Mouse (Mus musculus) ZHBTc4 (cell line): ENCODE results near the gene Mbd5.
A peak's percentile ranks its signal among the peaks of the same experiment; 100 is the strongest.

Experiments
- DNase-seq: peaks from one replicate; pipeline ENCODE4 v3.0.0-alpha.2; 2011; ENCODE audit warnings: low read depth, low spot score

Gene Mbd5

GRCm38 (mm10) chr2:49349813-49350212, 400.5 kb downstream of the Mbd5 start:
- no peak for DNase-seq

GRCm38 (mm10) chr2:49350852-49351251, 401.5 kb downstream of the Mbd5 start:
- no peak for DNase-seq

DNA sequence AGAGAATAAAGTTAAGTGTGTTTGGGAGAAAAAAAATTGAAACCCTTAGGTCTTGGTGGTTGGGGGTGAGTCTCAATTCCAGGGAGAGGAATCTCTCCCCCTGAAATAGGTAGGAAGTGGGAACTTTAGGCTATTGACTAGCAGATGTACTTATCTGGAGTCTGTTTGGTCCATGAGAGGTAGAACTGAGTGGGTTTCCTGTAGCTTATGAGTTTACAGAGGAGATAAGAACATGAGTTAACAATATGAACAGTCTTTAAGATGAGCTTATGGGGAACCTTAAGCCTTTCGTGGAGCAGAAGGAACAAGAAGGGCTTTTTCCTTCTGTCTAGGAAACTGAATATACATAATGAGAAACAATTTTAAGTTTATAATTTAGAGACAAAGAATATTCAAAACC, 404.8 kb downstream of the Mbd5 start:
- no peak for DNase-seq

- DNase-seq = no peak
These were observed 406.6 kb downstream of the Mbd5 start for GRCm38 (mm10) chr2:49355867-49356266.

DNA sequence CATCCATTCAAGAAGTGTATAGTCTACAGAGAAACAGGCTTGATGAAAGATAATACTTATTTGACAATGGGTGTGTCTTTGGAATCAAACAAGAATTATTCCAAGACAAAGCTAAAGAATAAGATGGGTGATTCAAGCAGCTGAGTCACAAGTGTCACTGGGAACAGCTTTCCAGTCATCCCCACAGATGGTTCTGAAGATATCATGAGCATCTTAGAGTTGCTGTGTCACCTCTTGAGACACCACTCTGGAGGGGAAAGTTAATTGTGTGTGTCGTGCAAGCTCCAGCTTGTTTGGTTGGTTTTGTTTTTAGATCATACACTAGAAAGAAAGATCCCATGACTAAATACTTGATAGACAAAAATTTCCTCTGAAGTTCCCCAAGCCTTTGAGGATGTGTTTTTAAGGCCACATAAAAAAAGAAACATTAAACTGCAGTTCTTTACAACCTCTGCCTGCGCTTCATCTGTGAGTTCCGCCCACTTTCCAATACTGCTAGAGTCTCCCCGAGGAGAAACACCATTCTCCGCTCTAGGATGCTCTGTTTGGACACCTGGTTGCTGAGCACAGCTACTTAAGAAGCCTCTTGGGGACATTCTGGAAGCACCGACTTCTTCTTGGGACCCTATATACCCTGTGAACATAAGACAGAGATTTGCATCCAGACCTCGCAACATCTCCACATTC, 409.0 kb downstream of the Mbd5 start:
- DNase-seq = no peak

DNA sequence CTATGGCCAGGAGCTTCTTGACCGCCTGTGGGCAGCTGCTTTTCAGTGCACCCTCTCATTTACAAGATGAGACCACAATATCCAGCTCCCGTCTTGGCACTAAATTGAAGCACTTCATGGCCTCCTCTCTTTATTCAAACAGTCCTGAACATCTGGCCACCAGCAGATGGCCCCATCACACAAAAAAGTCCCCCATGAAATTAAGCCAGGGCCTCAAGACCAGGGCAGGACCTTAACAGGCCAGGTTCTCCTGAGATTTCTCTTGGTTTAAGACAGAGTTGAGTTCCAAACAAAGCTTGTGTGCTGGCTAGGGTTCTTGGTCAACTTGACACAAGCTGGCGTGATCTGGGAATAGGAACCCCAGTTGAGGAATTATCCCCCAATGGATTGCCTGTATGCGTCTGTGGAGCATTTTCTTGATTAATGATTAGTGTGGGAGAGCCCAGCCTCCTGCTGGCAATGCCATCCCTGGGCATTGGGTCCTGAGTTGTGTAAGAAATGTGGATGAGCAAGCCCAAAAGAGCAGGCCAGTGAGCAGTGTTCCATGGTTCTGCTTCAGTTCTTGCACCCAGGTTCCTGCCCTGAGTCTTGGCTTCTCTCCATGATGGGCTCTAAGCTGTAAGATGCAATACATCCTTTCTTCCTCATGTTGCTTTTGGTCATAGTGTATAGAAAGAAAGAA, 409.7 kb downstream of the Mbd5 start:
- DNase-seq = peak; percentile 61

DNA sequence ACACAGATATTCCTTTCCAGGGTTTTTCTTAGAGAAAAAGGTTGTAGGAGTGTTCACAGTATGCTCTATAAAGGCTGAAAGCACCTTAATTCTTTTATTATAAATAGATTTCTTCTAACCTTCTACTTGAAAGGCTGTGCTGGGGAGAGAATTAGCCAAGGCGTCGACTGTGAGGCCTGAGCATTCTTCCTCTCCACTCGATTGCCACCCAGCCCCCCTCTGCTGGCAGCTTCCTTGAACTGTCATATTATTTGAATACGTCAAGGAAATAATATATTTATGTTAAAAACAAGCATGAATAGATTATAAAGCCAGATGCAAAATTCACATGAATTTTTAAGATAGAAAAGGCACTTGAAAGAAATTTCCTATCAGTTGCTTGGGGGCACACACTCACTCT, 410.4 kb downstream of the Mbd5 start:
- no peak for DNase-seq

- DNase-seq = peak; percentile 74
These were observed 415.2 kb downstream of the Mbd5 start for GRCm38 (mm10) chr2:49364546-49364945.

- no peak for DNase-seq
These were observed 417.7 kb downstream of the Mbd5 start for GRCm38 (mm10) chr2:49366878-49367545.

- no peak for DNase-seq
These were observed 418.2 kb downstream of the Mbd5 start for GRCm38 (mm10) chr2:49367546-49367917.

- DNase-seq = peak; percentile 84
These were observed 422.3 kb downstream of the Mbd5 start for GRCm38 (mm10) chr2:49371632-49372031.

DNA sequence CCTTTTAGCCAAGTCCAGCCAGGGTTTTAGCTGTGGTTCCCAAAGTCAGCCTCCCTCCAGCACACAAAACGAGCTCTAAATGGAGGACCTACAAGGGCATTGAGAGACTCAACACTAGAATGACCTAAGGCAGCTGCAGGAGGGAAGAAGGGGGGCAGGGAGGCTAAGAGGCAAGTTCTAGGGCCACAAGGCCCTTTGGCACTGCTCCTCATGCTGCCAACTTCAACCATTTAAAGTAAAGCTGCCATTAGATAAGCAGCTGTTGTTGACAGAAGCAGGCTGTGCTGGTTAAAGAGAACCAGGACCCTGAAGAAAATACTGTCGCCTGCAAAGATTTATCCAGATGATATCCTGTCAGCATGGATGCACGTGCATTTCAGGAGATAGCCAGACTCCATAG, 423.3 kb downstream of the Mbd5 start:
- no peak for DNase-seq
